Comparison of ENCODE assay signal across 9 mouse cellular contexts in genomic region chr5:123377120-123377955, GRCm38 (mm10). TPM values are rescaled to one million over a fixed set of nuclear protein-coding genes. Genes with fewer than 3 reads are reported as not detected.
DNase-seq lines count a peak whose midpoint lies in the region; ATAC-seq and TF ChIP-seq lines count a peak whose summit lies in the region.
"Had no signal": no experiment of that assay in that cellular context is flagged by ENCODE, and none has a peak within 500 bp of the region (broad histone marks: within the 10 kb centered on the region; RNA-seq: fewer than 3 reads in every experiment).

No protein-coding gene starts in this region.

- TF ChIP-seq POLR2A in CH12.LX (IDR thresholded peaks at IDR 0.05; ENCODE audit: low read depth, low read length), result no peak
- no peak for TF ChIP-seq POLR2A in heart, adult 2 months (IDR thresholded peaks at IDR 0.05; ENCODE audit: insufficient read depth, low read depth, low read length)
- TF ChIP-seq POLR2A in liver, adult 2 months (IDR thresholded peaks at IDR 0.05; ENCODE audit: extremely low read depth, insufficient read depth, low read length), result no peak

- H3K4me2 ChIP-seq in CH12.LX (ENCODE audit: insufficient read depth, low read depth, poor library complexity, severe bottlenecking), result peak overlapping the region; percentile 17
- no peak overlapping the region for H3K4me2 ChIP-seq in kidney, embryonic 14.5 days (replicated peaks; ENCODE audit: low read depth, low read length)
- H3K4me2 ChIP-seq: liver, embryonic 15.5 days had no signal

- peaks cover 9 to 14% of the 10 kb centered on the region in 2 experiments for H3K36me3 ChIP-seq in CH12.LX (replicated peaks in 1 of 2; ENCODE audit: control insufficient read depth in 1 of 2, insufficient read depth in 1 of 2, low read length in 1 of 2)
- no peaks in the 10 kb centered on the region for H3K36me3 ChIP-seq in heart, adult 2 months (ENCODE audit: control insufficient read depth, insufficient read depth, low read length)
- peaks cover 23% of the 10 kb centered on the region for H3K36me3 ChIP-seq in kidney, embryonic 14.5 days (ENCODE audit: control insufficient read depth, insufficient read depth, low read length)
- H3K36me3 ChIP-seq in liver, adult 2 months (ENCODE audit: control insufficient read depth, insufficient read depth, low read length), result peaks cover 4% of the 10 kb centered on the region; the same call in 1 of the 2 replicates

- TF ChIP-seq EP300 in CH12.LX (IDR thresholded peaks at IDR 0.05; ENCODE audit: low read length), result 0 out of 2 replicates have a peak, but pooled peaks have one; percentile 27
- TF ChIP-seq EP300 in heart, adult 2 months (IDR thresholded peaks at IDR 0.05; ENCODE audit: insufficient read depth, low read depth, low read length), result peak; percentile 92

- intact Hi-C loops in heart, adult 2 months (cut with DNase I), result loop anchor here (1.0 to 2.0 kb wide), 3 partner anchors 17 to 121 kb away; partner anchors contain the start of gene Mlxip

- WGBS in heart, adult 2 months, result 35% methylated on average over 15 of the region's 15 CpGs
- 72% methylated on average over 15 of the region's 15 CpGs for WGBS in kidney, embryonic 14.5 days
- WGBS in liver, adult 2 months, result 58% methylated on average over 15 of the region's 15 CpGs

- H3K79me2 ChIP-seq in CH12.LX (replicated peaks; ENCODE audit: control insufficient read depth, extremely low read depth, insufficient read depth, poor library complexity, severe bottlenecking), result no peaks in the 10 kb centered on the region
- H3K79me2 ChIP-seq in heart, adult 2 months (replicated peaks; ENCODE audit: control insufficient read depth, insufficient read depth, low read length), result no peaks in the 10 kb centered on the region
- H3K79me2 ChIP-seq in liver, adult 2 months (ENCODE audit: control insufficient read depth, insufficient read depth, low read length), result no peaks in the 10 kb centered on the region

- H3K9me3 ChIP-seq in CH12.LX (replicated peaks; ENCODE audit: low read length), result no peaks in the 10 kb centered on the region
- H3K9me3 ChIP-seq in kidney, embryonic 14.5 days (ENCODE audit: control insufficient read depth, low read length), result no peaks in the 10 kb centered on the region
- H3K9me3 ChIP-seq: liver, embryonic 15.5 days had no signal

- peaks cover 22 to 47% of the 10 kb centered on the region in 2 experiments for H3K4me1 ChIP-seq in CH12.LX (ENCODE audit: control insufficient read depth in 1 of 2, insufficient read depth in 2 of 2)
- peaks cover 4% of the 10 kb centered on the region for H3K4me1 ChIP-seq in heart, adult 2 months (ENCODE audit: control insufficient read depth, insufficient read depth, low read length)
- H3K4me1 ChIP-seq in kidney, embryonic 14.5 days (ENCODE audit: control insufficient read depth, insufficient read depth, low read length), result peaks cover 24% of the 10 kb centered on the region
- 0 out of 2 replicates have a peak, but pooled peaks cover 2% of the 10 kb centered on the region for H3K4me1 ChIP-seq in liver, adult 2 months (ENCODE audit: control insufficient read depth, insufficient read depth, low read length)

- dilution Hi-C loops in CH12.LX (cut with MboI; ENCODE audit: extremely low pct_ligation_motif_present, extremely low pct_unique_long_range_greater_than_20kb, low sequenced_read_pairs), result no loop called here

- no peaks in the 10 kb centered on the region for H3K27me3 ChIP-seq in CH12.LX (replicated peaks)
- no peaks in the 10 kb centered on the region for H3K27me3 ChIP-seq in heart, adult 2 months (ENCODE audit: control insufficient read depth, insufficient read depth, low read length)
- H3K27me3 ChIP-seq in kidney, embryonic 14.5 days (ENCODE audit: control insufficient read depth, insufficient read depth, low read length), result no peaks in the 10 kb centered on the region
- no peaks in the 10 kb centered on the region for H3K27me3 ChIP-seq in liver, adult 2 months (ENCODE audit: control insufficient read depth, insufficient read depth, low read length)

- in situ Hi-C loops in CH12.LX (cut with MboI; ENCODE audit: low pct_ligation_motif_present, low pct_unique_long_range_greater_than_20kb, low sequenced_read_pairs), result no loop called here

- DNase-seq in CH12.LX (ENCODE audit: extremely low read depth), result peak; percentile 91
- peak; percentile 88 for DNase-seq in adrenal gland, postnatal 10 days
- DNase-seq in embryo, embryonic 11.5 days (ENCODE audit: low read depth, low spot score), result peak; percentile 57
- DNase-seq in heart, adult 2 months, result peak; percentile 81 to 86
- DNase-seq in liver, adult 2 months (ENCODE audit: extremely low read depth, low read depth, low spot score), result peak; percentile 58
- DNase-seq in thymus, postnatal 10 days (ENCODE audit: low spot score in 2 of 2), result peak; percentile 36 to 70

- TF ChIP-seq CTCF in CH12.LX (conservative IDR thresholded peaks at IDR 0.05 in 1 of 2, IDR thresholded peaks at IDR 0.05 in 1 of 2; ENCODE audit: low read depth in 2 of 2, low read length in 2 of 2), result peak; percentile 99 to 100
- TF ChIP-seq CTCF in heart, adult 2 months (IDR thresholded peaks at IDR 0.05), result no peak; the same call in 1 of the 2 replicates
- peak; percentile 78 for TF ChIP-seq CTCF in liver, adult 2 months (IDR thresholded peaks at IDR 0.05; ENCODE audit: low read depth, low read length)

- H3K9ac ChIP-seq in CH12.LX (ENCODE audit: insufficient read depth, low read depth), result peak overlapping the region; percentile 12; the same call in 1 of the 2 replicates
- H3K9ac ChIP-seq in heart, adult 2 months (ENCODE audit: low read depth, low read length), result peak overlapping the region; percentile 53; the same call in 1 of the 2 replicates
- H3K9ac ChIP-seq in kidney, embryonic 14.5 days (ENCODE audit: low read depth, low read length), result no peak overlapping the region
- H3K9ac ChIP-seq in liver, adult 2 months (ENCODE audit: low read depth, low read length), result peak overlapping the region; percentile 23; the same call in 1 of the 2 replicates
- H3K9ac ChIP-seq: liver, embryonic 15.5 days had no signal

- peak overlapping the region in 1 of 3 experiments; percentile 17 for H3K4me3 ChIP-seq in CH12.LX (replicated peaks in 1 of 3; ENCODE audit: low read depth in 2 of 3, low read length in 2 of 3, poor library complexity in 1 of 3)
- no peak overlapping the region for H3K4me3 ChIP-seq in heart, adult 2 months
- H3K4me3 ChIP-seq in kidney, embryonic 14.5 days (ENCODE audit: low read length), result no peak overlapping the region
- H3K4me3 ChIP-seq in liver, adult 2 months (ENCODE audit: insufficient read depth, low read depth, low read length), result no peak overlapping the region
- H3K4me3 ChIP-seq: liver, embryonic 15.5 days had no signal

- TF ChIP-seq RAD21 in CH12.LX (IDR thresholded peaks at IDR 0.05; ENCODE audit: low read depth, low read length), result peak; percentile 99

- H3K27ac ChIP-seq in CH12.LX (ENCODE audit: insufficient read depth, low read depth), result peak overlapping the region; percentile 4; the same call in 1 of the 2 replicates
- H3K27ac ChIP-seq in heart, adult 2 months, result peak overlapping the region; percentile 44
- no peak overlapping the region for H3K27ac ChIP-seq in kidney, embryonic 14.5 days (ENCODE audit: low read depth, low read length)
- H3K27ac ChIP-seq in liver, adult 2 months (replicated peaks; ENCODE audit: insufficient read depth, low read depth, low read length), result peak overlapping the region; percentile 84
- H3K27ac ChIP-seq: liver, embryonic 15.5 days had no signal

- ATAC-seq in kidney, embryonic 14.5 days (ENCODE audit: low FRiP score, low TSS enrichment), result peak; percentile 44
- peak; percentile 73 for ATAC-seq in neutrophil, adult 5-6 weeks (ENCODE audit: extremely low read depth, insufficient number of reproducible peaks, low FRiP score, poor library complexity, severe bottlenecking)

TF ChIP-seq in CH12.LX, 34 proteins besides CTCF, POLR2A, EP300 and RAD21 (continues in another document):
- TF ChIP-seq UBTF (IDR thresholded peaks at IDR 0.05; ENCODE audit: low read depth, low read length), result no peak
- TF ChIP-seq HCFC1 (IDR thresholded peaks at IDR 0.05; ENCODE audit: low read depth, low read length), result no peak
- TF ChIP-seq CHD1 (IDR thresholded peaks at IDR 0.05; ENCODE audit: low read depth, low read length), result no peak
- TF ChIP-seq ELF1 (IDR thresholded peaks at IDR 0.05; ENCODE audit: low read depth, low read length), result peak; percentile 39; the same call in 1 of the 2 replicates
- 0 out of 2 replicates have a peak, but pooled peaks have one; percentile 40 for TF ChIP-seq ZMIZ1 (IDR thresholded peaks at IDR 0.05; ENCODE audit: low read depth, low read length)
- no peak for TF ChIP-seq PAX5 (IDR thresholded peaks at IDR 0.05; ENCODE audit: low read length)
- peak; percentile 39 for TF ChIP-seq USF1 (IDR thresholded peaks at IDR 0.05; ENCODE audit: low read depth, low read length)
- no peak for TF ChIP-seq RCOR1 (conservative IDR thresholded peaks at IDR 0.05; ENCODE audit: low read depth, low read length)
- TF ChIP-seq NRF1 (IDR thresholded peaks at IDR 0.05; ENCODE audit: low read depth, low read length), result no peak
- 0 out of 2 replicates have a peak, but pooled peaks have one; percentile 55 for TF ChIP-seq TCF12 (IDR thresholded peaks at IDR 0.05; ENCODE audit: low read depth, low read length)
- TF ChIP-seq IRF4 (IDR thresholded peaks at IDR 0.05; ENCODE audit: low read depth, low read length), result peak; percentile 59; the same call in 1 of the 2 replicates
- TF ChIP-seq ZNF384 (IDR thresholded peaks at IDR 0.05; ENCODE audit: low read depth, low read length), result peak; percentile 58

RNA-seq across cellular contexts. Expression of gene Mlxip, which starts 17.3 kb away (rescaled TPM):
- total RNA-seq in CH12.LX (2012; rRNA removed) (5.8 and 7.4 TPM in 2 replicates), CH12.LX (2014; rRNA removed) (4.3 and 4.4 TPM in 2 replicates)
- 15.4 and 17.9 TPM in 2 replicates for polyA plus RNA-seq in CH12.LX (2012; ENCODE audit: insufficient read length, low read depth)
- 10 to 100 TPM; 24.4 to 27.8 TPM for total RNA-seq in adrenal gland, postnatal 10 days (2021)
- total RNA-seq in heart, adult 2 months (2021), result 10 to 100 TPM; 27.8 to 27.9 TPM
- 34.3 and 45.4 TPM in 2 replicates for polyA plus RNA-seq in heart, adult 2 months (2012; rRNA removed)
- 13.4 and 26.6 TPM in 2 replicates for polyA plus RNA-seq in kidney, embryonic 14.5 days (2014; fragmentation: Nextera tagmentation; extraction: Ambion mirVana)
- total RNA-seq in liver, adult 2 months (2014; rRNA removed), result 2.0 and 2.7 TPM in 2 replicates
- polyA plus RNA-seq in liver, adult 2 months (2012; rRNA removed), result 3.6 and 5.1 TPM in 2 replicates
- total RNA-seq in neutrophil, adult 5-6 weeks (2017), result 50.7 and 57.7 TPM in 2 replicates

RNA-seq across cellular contexts. Expression of gene Bcl7a, which starts 33.7 kb away (rescaled TPM):
- 3.6 and 4.3 TPM in 2 replicates for total RNA-seq in CH12.LX (2012; rRNA removed)
- total RNA-seq in CH12.LX (2014; rRNA removed), result 1.9 and 2.3 TPM in 2 replicates
- polyA plus RNA-seq in CH12.LX (2012; ENCODE audit: insufficient read length, low read depth), result 6.3 and 7.2 TPM in 2 replicates
- 10 to 100 TPM; 14.1 to 20.6 TPM for total RNA-seq in adrenal gland, postnatal 10 days (2021)
- total RNA-seq in heart, adult 2 months (2021), result 10 to 100 TPM in 1 of 2 experiments, 1 to 10 TPM in 1; 9.2 to 10.3 TPM
- polyA plus RNA-seq in heart, adult 2 months (2012; rRNA removed), result 6.3 and 8.3 TPM in 2 replicates
- 39.4 and 43.2 TPM in 2 replicates for polyA plus RNA-seq in kidney, embryonic 14.5 days (2014; fragmentation: Nextera tagmentation; extraction: Ambion mirVana)
- total RNA-seq in liver, adult 2 months (2014; rRNA removed), result 3.0 and 4.0 TPM in 2 replicates
- 3.0 and 3.8 TPM in 2 replicates for polyA plus RNA-seq in liver, adult 2 months (2012; rRNA removed)
- total RNA-seq in neutrophil, adult 5-6 weeks (2017), result 26.6 and 28.3 TPM in 2 replicates
